Mouse (Mus musculus): ENCODE results near the gene Rrp7a. TPM values are rescaled to one million over a fixed set of nuclear protein-coding genes. Genes with fewer than 3 reads are reported as not detected.

Rrp7a gene
- polyA plus RNA-seq (2014; fragmentation: Nextera tagmentation; extraction: Ambion mirVana): 57.0 and 62.3 TPM in 2 replicates

DNA sequence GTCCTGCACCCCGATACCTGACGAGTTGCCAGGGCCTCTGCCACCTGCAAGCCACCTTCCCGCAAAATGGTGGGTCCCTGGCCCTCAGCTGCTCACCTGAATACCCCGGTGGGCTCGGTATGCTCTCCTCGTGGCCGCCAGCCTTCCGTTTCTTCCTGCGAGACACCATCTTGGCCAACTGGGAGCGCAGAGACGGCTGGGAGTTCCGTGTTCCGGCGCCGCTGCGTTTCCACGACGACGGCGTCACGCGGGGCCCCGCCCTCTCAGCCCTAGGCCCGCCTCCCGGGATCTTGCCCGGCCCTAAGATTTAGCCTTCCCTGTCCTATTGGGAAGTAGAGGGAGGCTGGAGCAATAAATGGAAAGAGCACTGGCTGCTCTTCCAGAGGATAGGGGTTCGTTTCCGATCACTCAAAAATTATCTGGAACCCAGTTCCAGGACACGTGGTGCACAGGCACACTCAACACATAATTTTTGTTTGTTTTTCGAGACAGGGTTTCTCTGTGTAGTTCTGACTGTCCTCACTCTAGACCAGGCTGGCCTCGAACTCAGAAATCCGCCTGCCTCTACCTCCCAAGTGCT lies at the start of gene Rrp7a:
Gene Rrp7a (minus strand): TSS at position 236 of the 580 bp plus-strand sequence.
- Histone ChIP-seq H3K9me3 (ENCODE audit: control insufficient read depth, low read length) (no peaks in the 10 kb centered on the region), H3K36me3 (ENCODE audit: control insufficient read depth, insufficient read depth, low read length) (peaks cover 42% of the 10 kb centered on the region), H3K4me3 (replicated peaks; ENCODE audit: low read depth, low read length) (peak within 1 kb of the TSS; percentile 79), H3K27ac (replicated peaks; ENCODE audit: low read depth, low read length) (peak within 1 kb of the TSS; percentile 83), H3K4me1 (ENCODE audit: control insufficient read depth, insufficient read depth, low read length) (peaks cover 8% of the 10 kb centered on the region), H3K4me2 (ENCODE audit: low read length) (peak within 1 kb of the TSS; percentile 77), H3K27me3 (ENCODE audit: control insufficient read depth, insufficient read depth, low read length) (no peaks in the 10 kb centered on the region), H3K9ac (replicated peaks; ENCODE audit: low read length) (peak within 1 kb of the TSS; percentile 62)
- 10% methylated on average over 32 of the region's 32 CpGs for WGBS
- DNase-seq: peak; percentile 94
- ATAC-seq (ENCODE audit: low FRiP score, low TSS enrichment): peak; percentile 88

DNA sequence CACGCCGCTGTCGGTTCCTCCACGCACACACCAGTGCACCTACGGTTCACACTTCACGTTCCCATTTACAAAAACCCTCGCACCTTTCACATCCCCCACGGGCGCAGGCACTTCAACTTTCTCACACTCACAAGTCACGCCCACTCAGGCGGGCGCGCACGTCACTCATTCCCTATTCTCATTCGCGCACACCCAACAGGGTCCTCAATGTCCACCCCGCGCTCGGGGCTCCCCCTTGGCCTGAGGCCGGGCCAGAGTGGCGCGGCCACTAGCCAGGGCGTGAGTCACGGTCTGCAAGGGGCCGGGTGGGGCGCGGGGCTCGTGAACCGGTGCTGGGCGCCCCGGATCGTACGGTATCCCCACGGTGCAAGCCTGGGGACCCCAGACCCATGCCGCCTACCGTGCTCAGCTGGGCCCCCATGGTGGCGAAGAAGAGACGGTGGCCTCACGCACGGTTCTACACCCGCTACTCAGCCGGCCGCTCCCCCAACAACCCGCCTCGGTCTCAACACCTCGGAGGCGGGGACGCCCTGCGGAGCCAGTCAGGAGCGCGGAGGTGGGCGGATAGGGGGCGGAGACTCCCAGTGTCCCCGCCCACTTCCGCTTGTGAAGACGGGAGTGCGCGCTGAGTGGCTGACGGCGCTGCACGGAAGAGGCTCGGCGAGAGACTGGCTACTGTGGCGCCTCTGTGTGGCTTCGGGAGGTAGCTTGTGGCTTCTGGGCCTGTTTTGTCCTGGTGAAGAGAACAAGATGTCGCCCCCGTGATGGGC lies 49.3 kb upstream of the Rrp7a start:
- Histone ChIP-seq H3K36me3 (ENCODE audit: control insufficient read depth, insufficient read depth, low read length) (no peaks in the 10 kb centered on the region), H3K27me3 (ENCODE audit: control insufficient read depth, insufficient read depth, low read length) (no peaks in the 10 kb centered on the region), H3K4me1 (ENCODE audit: control insufficient read depth, insufficient read depth, low read length) (peaks cover 19% of the 10 kb centered on the region), H3K27ac (replicated peaks; ENCODE audit: low read depth, low read length) (peak overlapping the region; percentile 90), H3K4me2 (ENCODE audit: low read length) (peak overlapping the region; percentile 88), H3K4me3 (replicated peaks; ENCODE audit: low read depth, low read length) (peak overlapping the region; percentile 96), H3K9ac (replicated peaks; ENCODE audit: low read length) (peak overlapping the region; percentile 88), H3K9me3 (ENCODE audit: control insufficient read depth, low read length) (no peaks in the 10 kb centered on the region)
- DNase-seq (peak; percentile 100), ATAC-seq (ENCODE audit: low FRiP score, low TSS enrichment) (peak; percentile 98)
- WGBS: under 1% methylated on average over 66 of the region's 67 CpGs

DNA sequence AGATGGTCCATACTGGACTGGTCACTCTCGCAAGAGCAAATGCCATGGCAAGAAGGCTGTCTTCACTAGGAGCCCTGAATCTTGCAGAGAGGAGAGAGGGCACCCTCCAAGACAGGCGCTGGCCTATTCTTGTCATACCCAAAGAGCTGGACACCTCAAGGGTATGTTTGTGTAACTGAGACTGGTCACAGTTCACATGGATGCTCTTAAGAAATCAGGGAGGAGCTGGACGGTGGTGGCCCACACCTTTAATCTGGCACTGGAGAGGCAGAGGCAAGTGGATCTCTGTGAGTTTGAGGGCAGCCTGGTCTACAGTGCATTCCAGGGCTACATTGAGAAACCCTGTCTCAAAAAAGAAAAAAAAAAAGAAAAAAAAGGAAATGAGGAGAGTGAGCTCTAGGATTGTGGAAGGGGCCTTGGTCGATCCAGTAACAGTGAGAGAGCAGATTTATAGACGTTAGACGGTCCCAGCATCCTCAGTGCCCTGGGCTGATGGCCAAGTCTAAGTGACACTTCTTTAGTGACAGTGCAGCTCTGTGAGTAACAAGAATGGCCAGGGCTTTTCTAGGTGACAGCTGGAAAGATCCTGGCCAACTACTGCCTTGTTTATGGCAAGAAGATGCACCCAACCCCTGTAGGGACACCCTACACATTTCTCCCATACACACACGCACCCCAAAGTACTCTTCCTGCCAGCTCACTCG lies 48.5 kb upstream of the Rrp7a start:
- peak; percentile 15 for DNase-seq
- 51% methylated on average over 8 of the region's 8 CpGs for WGBS
- no peak overlapping the region; the same call in 1 of the 2 replicates for H3K27ac ChIP-seq (replicated peaks; ENCODE audit: low read depth, low read length)

DNA sequence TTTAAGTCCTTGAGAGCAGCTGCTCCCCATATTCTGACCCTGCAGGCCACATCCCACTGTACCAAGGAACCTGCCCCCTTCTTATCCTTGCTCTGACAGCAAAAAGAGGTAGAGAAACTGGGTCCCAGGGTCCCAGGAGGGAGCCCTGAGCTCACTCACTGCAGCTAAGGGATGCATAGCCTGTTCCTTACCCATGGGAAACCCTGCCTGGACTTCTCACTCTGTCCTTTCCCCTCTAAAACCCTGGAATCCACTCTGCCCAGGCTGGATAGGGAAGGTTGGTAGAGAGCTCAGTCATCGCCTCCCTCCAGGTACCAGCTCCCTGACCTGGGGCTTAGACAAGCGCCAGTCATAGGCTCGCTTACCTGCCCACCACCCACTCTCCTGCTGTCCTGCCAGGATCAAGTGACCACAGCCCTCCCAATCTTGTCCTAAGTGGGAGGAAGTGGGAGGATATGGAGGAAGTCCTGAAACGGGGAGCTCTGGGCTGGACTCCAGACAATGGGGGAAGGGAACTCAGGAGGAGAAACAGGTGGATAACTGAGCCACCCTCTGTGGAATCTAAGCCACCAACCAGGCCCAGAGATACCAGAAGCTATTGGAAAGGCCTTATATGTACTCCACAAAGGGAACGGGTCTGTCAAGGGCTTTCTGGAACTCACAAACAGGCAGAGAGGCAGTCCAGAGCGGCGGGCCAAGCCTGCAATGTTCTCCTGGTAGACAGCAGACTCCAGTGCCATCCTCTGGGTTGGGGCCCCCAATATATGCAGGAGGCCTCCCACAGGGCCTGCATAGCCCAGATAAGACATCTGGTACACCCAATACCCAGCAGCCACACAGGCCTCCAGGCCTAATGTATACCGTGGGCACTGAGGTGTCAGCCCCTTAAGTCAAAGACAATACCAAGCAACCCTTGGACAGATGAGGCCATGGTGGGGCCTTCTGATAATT lies 47.4 kb upstream of the Rrp7a start:
- Histone ChIP-seq H3K27ac (replicated peaks; ENCODE audit: low read depth, low read length) (no peak overlapping the region), H3K9ac (replicated peaks; ENCODE audit: low read length) (no peak overlapping the region), H3K27me3 (ENCODE audit: control insufficient read depth, insufficient read depth, low read length) (no peaks in the 10 kb centered on the region), H3K4me3 (replicated peaks; ENCODE audit: low read depth, low read length) (no peak overlapping the region), H3K4me1 (ENCODE audit: control insufficient read depth, insufficient read depth, low read length) (peaks cover 19% of the 10 kb centered on the region), H3K4me2 (ENCODE audit: low read length) (no peak overlapping the region), H3K9me3 (ENCODE audit: control insufficient read depth, low read length) (no peaks in the 10 kb centered on the region), H3K36me3 (ENCODE audit: control insufficient read depth, insufficient read depth, low read length) (no peaks in the 10 kb centered on the region)
- DNase-seq (no peak), ATAC-seq (ENCODE audit: low FRiP score, low TSS enrichment) (no peak)
- WGBS: 91% methylated on average over 8 of the region's 8 CpGs

More for the DNA sequence above, 48.5 kb upstream of the Rrp7a start:
- H3K9me3 ChIP-seq (ENCODE audit: control insufficient read depth, low read length): no peaks in the 10 kb centered on the region
- peak overlapping the region; percentile 88 for H3K9ac ChIP-seq (replicated peaks; ENCODE audit: low read length)
- no peaks in the 10 kb centered on the region for H3K36me3 ChIP-seq (ENCODE audit: control insufficient read depth, insufficient read depth, low read length)
- no peak for ATAC-seq (ENCODE audit: low FRiP score, low TSS enrichment)
- peak overlapping the region; percentile 96 for H3K4me3 ChIP-seq (replicated peaks; ENCODE audit: low read depth, low read length)
- H3K4me2 ChIP-seq (ENCODE audit: low read length): peak overlapping the region; percentile 88
- peaks cover 19% of the 10 kb centered on the region for H3K4me1 ChIP-seq (ENCODE audit: control insufficient read depth, insufficient read depth, low read length)
- H3K27me3 ChIP-seq (ENCODE audit: control insufficient read depth, insufficient read depth, low read length): no peaks in the 10 kb centered on the region

DNA sequence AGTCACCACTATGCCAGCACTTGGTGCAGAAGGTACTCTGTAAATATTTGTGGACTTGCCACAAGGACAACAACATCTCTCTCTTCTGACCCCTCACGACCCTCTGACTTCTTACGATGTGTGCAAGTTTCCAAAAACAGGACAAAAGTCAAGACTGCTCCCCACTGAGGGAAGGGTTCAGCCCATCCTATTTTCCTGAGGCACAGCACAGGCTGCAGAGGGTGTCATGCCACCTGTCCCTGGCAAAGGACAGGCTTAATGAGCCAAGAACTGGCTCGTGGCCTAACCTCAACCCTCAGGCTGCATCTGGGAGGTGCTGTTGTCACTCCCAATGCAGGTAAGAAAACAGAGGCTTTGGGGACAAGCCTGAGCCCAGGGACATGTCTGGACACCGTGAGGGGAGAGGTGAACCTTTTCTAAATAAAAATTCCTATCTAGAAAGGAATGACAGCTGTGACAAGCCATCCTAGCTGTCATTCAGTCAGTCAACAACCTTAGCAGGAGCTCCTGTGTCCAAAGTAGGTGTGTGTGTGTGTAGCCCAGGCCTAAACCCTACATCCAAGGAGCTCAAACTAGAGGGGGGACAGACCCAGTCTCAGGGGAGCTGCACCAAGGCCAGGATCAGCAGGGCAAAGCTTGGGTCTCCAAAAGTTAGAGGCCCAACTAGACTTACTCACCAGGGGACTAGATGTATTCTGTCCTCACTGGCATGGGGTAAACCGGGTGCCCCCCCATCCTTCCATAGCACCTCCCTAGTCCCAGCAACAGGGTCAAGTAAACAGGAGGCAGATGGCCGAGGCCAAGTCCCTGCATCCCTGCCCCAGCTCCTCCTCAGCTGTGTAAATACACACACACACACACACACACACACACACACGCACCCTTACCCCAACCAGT lies 46.5 kb upstream of the Rrp7a start:
- WGBS: 80% methylated on average over 7 of the region's 7 CpGs
- no peak overlapping the region for H3K4me2 ChIP-seq (ENCODE audit: low read length)
- H3K36me3 ChIP-seq (ENCODE audit: control insufficient read depth, insufficient read depth, low read length): no peaks in the 10 kb centered on the region
- no peak overlapping the region for H3K27ac ChIP-seq (replicated peaks; ENCODE audit: low read depth, low read length)
- ATAC-seq (ENCODE audit: low FRiP score, low TSS enrichment): no peak
- H3K9me3 ChIP-seq (ENCODE audit: control insufficient read depth, low read length): no peaks in the 10 kb centered on the region
- peaks cover 19% of the 10 kb centered on the region for H3K4me1 ChIP-seq (ENCODE audit: control insufficient read depth, insufficient read depth, low read length)
- no peak overlapping the region for H3K9ac ChIP-seq (replicated peaks; ENCODE audit: low read length)
- no peaks in the 10 kb centered on the region for H3K27me3 ChIP-seq (ENCODE audit: control insufficient read depth, insufficient read depth, low read length)
- DNase-seq: no peak
- H3K4me3 ChIP-seq (replicated peaks; ENCODE audit: low read depth, low read length): no peak overlapping the region

DNA sequence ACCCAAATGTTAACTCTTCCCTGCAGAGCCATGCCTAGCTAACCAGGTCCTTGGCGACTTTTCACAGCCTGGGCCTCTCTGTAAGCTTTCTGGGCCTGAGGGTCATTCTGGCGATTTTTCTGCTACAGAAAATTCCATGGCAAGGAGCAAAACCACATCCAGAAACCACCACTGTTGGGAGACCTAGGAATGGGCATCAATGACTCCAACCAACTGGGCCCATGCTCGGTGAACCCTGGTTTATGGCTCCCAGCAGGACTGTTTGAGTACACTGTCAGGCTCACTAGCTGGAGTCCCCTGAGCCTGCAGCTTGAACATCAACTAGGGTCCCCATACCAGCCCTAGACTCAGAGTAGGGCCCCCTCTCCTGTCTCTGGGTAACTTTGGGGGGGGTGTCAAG lies 45.7 kb upstream of the Rrp7a start:
- Histone ChIP-seq H3K27ac (replicated peaks; ENCODE audit: low read depth, low read length) (no peak overlapping the region), H3K36me3 (ENCODE audit: control insufficient read depth, insufficient read depth, low read length) (no peaks in the 10 kb centered on the region), H3K4me2 (ENCODE audit: low read length) (no peak overlapping the region), H3K4me3 (replicated peaks; ENCODE audit: low read depth, low read length) (no peak overlapping the region), H3K9ac (replicated peaks; ENCODE audit: low read length) (no peak overlapping the region), H3K9me3 (ENCODE audit: control insufficient read depth, low read length) (no peaks in the 10 kb centered on the region), H3K27me3 (ENCODE audit: control insufficient read depth, insufficient read depth, low read length) (no peaks in the 10 kb centered on the region), H3K4me1 (ENCODE audit: control insufficient read depth, insufficient read depth, low read length) (peaks cover 19% of the 10 kb centered on the region)
- DNase-seq (no peak), ATAC-seq (ENCODE audit: low FRiP score, low TSS enrichment) (no peak)
- 88% methylated on average over 3 of the region's 3 CpGs for WGBS

DNA sequence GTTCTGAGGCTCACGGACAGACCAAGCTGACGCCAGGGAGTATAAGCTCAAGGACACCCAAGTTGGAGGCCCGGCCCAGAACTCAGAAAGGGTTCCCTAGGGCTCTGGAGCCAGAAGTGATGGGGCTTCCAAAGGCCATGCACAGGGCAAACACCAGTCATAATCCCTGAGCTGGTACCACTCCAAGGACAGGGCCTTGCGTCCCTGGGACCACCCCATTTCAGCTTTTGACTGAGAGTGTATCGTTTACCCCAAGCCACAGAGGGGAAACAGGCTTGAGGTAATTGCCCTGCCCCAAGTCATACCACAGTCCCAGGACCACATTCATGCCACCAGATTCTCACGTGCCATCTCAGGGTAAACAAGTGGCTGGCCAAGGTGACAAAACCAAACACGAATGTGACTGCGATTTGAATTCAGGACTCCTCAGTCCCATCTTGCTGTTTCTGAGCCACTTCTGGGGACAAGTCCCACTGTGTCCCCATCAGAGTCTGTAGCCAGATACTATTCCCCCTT lies 45.0 kb upstream of the Rrp7a start:
- peaks cover 14% of the 10 kb centered on the region for H3K4me1 ChIP-seq (ENCODE audit: control insufficient read depth, insufficient read depth, low read length)
- no peaks in the 10 kb centered on the region for H3K27me3 ChIP-seq (ENCODE audit: control insufficient read depth, insufficient read depth, low read length)
- ATAC-seq (ENCODE audit: low FRiP score, low TSS enrichment) (no peak), DNase-seq (no peak)
- H3K4me2 ChIP-seq (ENCODE audit: low read length): no peak overlapping the region
- H3K27ac ChIP-seq (replicated peaks; ENCODE audit: low read depth, low read length): no peak overlapping the region
- WGBS: 95% methylated on average over 8 of the region's 8 CpGs
- no peak overlapping the region for H3K4me3 ChIP-seq (replicated peaks; ENCODE audit: low read depth, low read length)
- no peaks in the 10 kb centered on the region for H3K9me3 ChIP-seq (ENCODE audit: control insufficient read depth, low read length)
- no peak overlapping the region for H3K9ac ChIP-seq (replicated peaks; ENCODE audit: low read length)
- H3K36me3 ChIP-seq (ENCODE audit: control insufficient read depth, insufficient read depth, low read length): no peaks in the 10 kb centered on the region
